ENCODE assay signal across 9 mouse cellular contexts in the genomic region with DNA sequence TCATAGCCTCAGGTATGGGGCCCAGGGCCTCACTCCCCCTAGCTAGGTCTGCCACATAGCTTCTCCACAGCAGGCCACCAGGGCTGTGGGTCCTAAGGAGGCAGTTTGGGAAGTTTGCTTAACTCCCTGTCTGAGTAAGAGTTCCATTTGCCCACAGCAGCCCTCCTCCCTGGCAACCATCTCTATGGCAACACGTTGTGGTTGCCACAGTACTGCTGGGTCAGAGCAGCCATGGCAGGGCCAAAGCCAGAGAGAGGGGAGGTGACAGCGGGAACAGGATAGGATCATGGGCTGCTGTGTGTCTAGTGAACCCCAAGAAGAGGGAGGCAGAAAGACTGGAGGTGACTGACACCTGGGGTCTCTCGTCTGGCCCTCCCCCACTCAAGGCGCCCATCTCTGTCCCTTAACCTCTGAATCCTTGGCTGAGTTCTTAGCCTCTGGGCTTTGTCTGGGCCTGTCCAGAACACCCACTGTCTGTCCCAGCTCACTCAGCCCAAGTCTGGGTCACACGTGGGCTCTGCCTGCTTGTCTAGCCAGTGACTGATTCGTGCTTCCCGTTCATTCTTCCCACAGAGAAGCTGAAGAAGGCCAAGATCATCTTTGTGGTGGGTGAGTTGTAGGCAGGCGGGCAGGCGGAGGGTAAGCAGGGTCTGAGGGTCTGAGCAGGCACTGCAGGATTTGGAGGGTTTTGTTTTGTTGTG. TPM values are rescaled to one million over a fixed set of nuclear protein-coding genes. Genes with fewer than 3 reads are reported as not detected.
DNase-seq lines count a peak whose midpoint lies in the region; TF ChIP-seq lines count a peak whose summit lies in the region.
"Had no signal": no experiment of that assay in that cellular context is flagged by ENCODE, and none has a peak within 500 bp of the region (broad histone marks: within the 10 kb centered on the region; RNA-seq: fewer than 3 reads in every experiment).

No protein-coding gene starts in this region.

- intact Hi-C loops in heart, adult 2 months (cut with DNase I) = no loop called here

- H3K36me3 ChIP-seq in heart, adult 2 months (ENCODE audit: control insufficient read depth, insufficient read depth, low read length) = no peaks in the 10 kb centered on the region
- H3K36me3 ChIP-seq in forebrain, embryonic 10.5 days (replicated peaks) = no peaks in the 10 kb centered on the region

- peak overlapping the region; percentile 9 for H3K9ac ChIP-seq in heart, adult 2 months (ENCODE audit: low read depth, low read length)
- H3K9ac ChIP-seq: liver, embryonic 14.5 days had no signal

- TF ChIP-seq EP300 in heart, adult 2 months (IDR thresholded peaks at IDR 0.05; ENCODE audit: insufficient read depth, low read depth, low read length) = no peak

- no peak for TF ChIP-seq CTCF in heart, adult 2 months (IDR thresholded peaks at IDR 0.05)

- peaks cover 19% of the 10 kb centered on the region for H3K4me1 ChIP-seq in heart, adult 2 months (ENCODE audit: control insufficient read depth, insufficient read depth, low read length)
- peaks cover 85% of the 10 kb centered on the region for H3K4me1 ChIP-seq in forebrain, embryonic 10.5 days

- TF ChIP-seq POLR2A in heart, adult 2 months (IDR thresholded peaks at IDR 0.05; ENCODE audit: insufficient read depth, low read depth, low read length) = no peak

- peak in 1 of 2 experiments; percentile 58 for DNase-seq in heart, adult 2 months
- no peak for DNase-seq in heart, adult 8-10 months (ENCODE audit: low spot score)
- peak; percentile 93 for DNase-seq in MN1 (ENCODE audit: low spot score)
- DNase-seq in forebrain, embryonic 10.5 days (ENCODE audit: extremely low spot score, low spot score) = peak; percentile 85
- DNase-seq in kidney, adult 18-20 months = peak; percentile 59
- DNase-seq in lung, postnatal 14 days = peak; percentile 71
- DNase-seq in testis, postnatal 10 days (ENCODE audit: low spot score) = peak; percentile 65
- no peak for DNase-seq in thymus, postnatal 36 days

- peak overlapping the region; percentile 54 for H3K4me3 ChIP-seq in heart, adult 2 months
- peak overlapping the region; percentile 32 for H3K4me3 ChIP-seq in forebrain, embryonic 10.5 days

- H3K79me2 ChIP-seq in heart, adult 2 months (replicated peaks; ENCODE audit: control insufficient read depth, insufficient read depth, low read length) = no peaks in the 10 kb centered on the region

- no peaks in the 10 kb centered on the region for H3K27me3 ChIP-seq in heart, adult 2 months (ENCODE audit: control insufficient read depth, insufficient read depth, low read length)
- no peaks in the 10 kb centered on the region for H3K27me3 ChIP-seq in forebrain, embryonic 10.5 days (ENCODE audit: poor library complexity, severe bottlenecking)

- 59% methylated on average over 9 of the region's 9 CpGs for WGBS in heart, adult 2 months
- 34% methylated on average over 9 of the region's 9 CpGs for WGBS in forebrain, embryonic 10.5 days

- no peaks in the 10 kb centered on the region for H3K9me3 ChIP-seq in forebrain, embryonic 10.5 days

- H3K27ac ChIP-seq in heart, adult 2 months = peak overlapping the region; percentile 85
- peak overlapping the region; percentile 84 for H3K27ac ChIP-seq in forebrain, embryonic 10.5 days
- H3K27ac ChIP-seq: liver, embryonic 14.5 days had no signal

RNA-seq across cellular contexts. Expression of a gene that starts 7.9 kb away (rescaled TPM):
- 100 to 1,000 TPM; 606 to 670 TPM for total RNA-seq in heart, adult 2 months (2021)
- 584 and 623 TPM in 2 replicates for polyA plus RNA-seq in heart, adult 2 months (2012; rRNA removed)
- total RNA-seq in heart, adult 8-10 months (2022) = 100 to 1,000 TPM; 656 to 809 (median 697) TPM
- polyA plus RNA-seq in forebrain, embryonic 10.5 days (2016; fragmentation: Nextera tagmentation; extraction: Ambion mirVana) = 17.8 and 20.2 TPM in 2 replicates

RNA-seq across cellular contexts. Expression of a gene that starts 17.0 kb away (rescaled TPM):
- total RNA-seq in heart, adult 2 months (2021) = 100 to 1,000 TPM; 113 to 122 TPM
- 230 and 239 TPM in 2 replicates for polyA plus RNA-seq in heart, adult 2 months (2012; rRNA removed)
- total RNA-seq in heart, adult 8-10 months (2022) = 100 to 1,000 TPM; 111 to 143 (median 126) TPM
- polyA plus RNA-seq in forebrain, embryonic 10.5 days (2016; fragmentation: Nextera tagmentation; extraction: Ambion mirVana) = 24.5 and 24.7 TPM in 2 replicates

RNA-seq across cellular contexts. Expression of a gene that starts 29.9 kb away (rescaled TPM):
- total RNA-seq in heart, adult 2 months (2021) = 100 to 1,000 TPM; 107 to 125 TPM
- polyA plus RNA-seq in heart, adult 2 months (2012; rRNA removed) = 129 and 174 TPM in 2 replicates
- 100 to 1,000 TPM; 102 to 131 (median 114) TPM for total RNA-seq in heart, adult 8-10 months (2022)
- polyA plus RNA-seq in forebrain, embryonic 10.5 days (2016; fragmentation: Nextera tagmentation; extraction: Ambion mirVana) = 13.3 and 13.8 TPM in 2 replicates

RNA-seq across cellular contexts. Expression of a gene that starts 42.5 kb away (rescaled TPM):
- 10 to 100 TPM; 16.2 to 17.8 TPM for total RNA-seq in heart, adult 2 months (2021)
- 25.2 and 28.6 TPM in 2 replicates for polyA plus RNA-seq in heart, adult 2 months (2012; rRNA removed)
- total RNA-seq in heart, adult 8-10 months (2022) = 10 to 100 TPM; 15.6 to 23.2 (median 20.7) TPM
- 15.7 and 17.6 TPM in 2 replicates for polyA plus RNA-seq in forebrain, embryonic 10.5 days (2016; fragmentation: Nextera tagmentation; extraction: Ambion mirVana)

RNA-seq across cellular contexts. Expression of a gene that starts 53.9 kb away (rescaled TPM):
- total RNA-seq in heart, adult 2 months (2021) = not detected
- polyA plus RNA-seq in heart, adult 2 months (2012; rRNA removed) = not detected in 2 replicates
- total RNA-seq in heart, adult 8-10 months (2022) = not detected
- polyA plus RNA-seq in forebrain, embryonic 10.5 days (2016; fragmentation: Nextera tagmentation; extraction: Ambion mirVana) = 0.19 and 0.30 TPM in 2 replicates

Comparison
In these comparisons a context has a peak if more than half of its experiments do, and no peak if none do; other contexts are left out.
1. DNase-seq: peak in MN1 (single experiment), forebrain, embryonic 10.5 days (single experiment), kidney, adult 18-20 months (single experiment), lung, postnatal 14 days (single experiment) and testis, postnatal 10 days (single experiment); none in heart, adult 8-10 months (single experiment) and thymus, postnatal 36 days (0 of 2).